Mouse (Mus musculus): ENCODE data around the gene Rcan1. TPM values are rescaled to one million over a fixed set of nuclear protein-coding genes. Genes with fewer than 3 reads are reported as not detected.

Gene Rcan1
- polyA plus RNA-seq, 1 experiment, result 25.9 TPM

DNA sequence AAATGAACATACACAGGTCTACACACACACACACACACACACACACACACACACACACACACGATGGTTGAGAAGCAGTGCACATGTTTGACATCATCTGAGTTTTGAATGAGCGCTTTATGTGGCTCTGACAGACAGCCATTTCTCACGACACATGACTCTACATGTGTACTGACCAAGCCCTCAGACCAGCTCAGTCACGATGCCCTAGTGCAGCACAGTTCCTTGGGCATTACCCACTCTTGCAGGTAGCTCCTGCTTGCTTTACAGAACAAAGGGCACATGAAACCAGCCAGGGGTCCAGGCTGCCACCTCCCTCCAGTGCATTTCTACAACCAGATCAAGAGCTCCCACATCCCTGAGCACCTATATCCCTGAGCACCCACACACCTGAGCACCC is 27.7 kb downstream of the Rcan1 start:
- H3K4me1 ChIP-seq (ENCODE audit: control insufficient read depth, insufficient read depth, low read length), result 0 out of 2 replicates have a peak, but pooled peaks cover 5% of the 10 kb centered on the region
- no peak overlapping the region for H3K4me3 ChIP-seq (ENCODE audit: insufficient read depth, low read length)
- no peak overlapping the region for H3K27ac ChIP-seq (ENCODE audit: insufficient read depth, low read length)
- TF ChIP-seq POLR2A (IDR thresholded peaks at IDR 0.05; ENCODE audit: low read depth, low read length), result no peak
- no peak for TF ChIP-seq CTCF (IDR thresholded peaks at IDR 0.05; ENCODE audit: borderline replicate concordance, insufficient read depth, low read length)

DNA sequence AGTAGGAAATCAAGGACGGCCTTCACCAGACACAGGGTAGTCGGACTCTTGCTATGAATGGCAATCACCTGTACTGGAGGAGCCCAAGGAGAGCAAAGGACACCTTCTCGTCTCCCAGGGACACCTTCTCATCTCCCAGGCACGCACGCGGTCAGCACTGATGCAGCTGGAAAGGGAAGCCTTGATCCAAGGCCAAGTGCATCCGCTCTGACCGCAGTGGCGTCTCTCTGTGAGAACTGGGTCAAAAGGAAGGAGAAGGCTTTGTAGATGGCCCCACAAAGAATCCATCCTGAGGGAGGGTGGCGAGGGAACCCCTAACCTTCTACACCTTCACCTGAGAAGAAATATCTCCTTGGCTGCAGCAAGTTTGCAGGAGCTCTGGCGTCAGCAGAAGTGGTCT is 28.5 kb downstream of the Rcan1 start:
- no peak overlapping the region for H3K27ac ChIP-seq (ENCODE audit: insufficient read depth, low read length)
- H3K4me3 ChIP-seq (ENCODE audit: insufficient read depth, low read length), result no peak overlapping the region
- no peak for TF ChIP-seq CTCF (IDR thresholded peaks at IDR 0.05; ENCODE audit: borderline replicate concordance, insufficient read depth, low read length)
- no peak for TF ChIP-seq POLR2A (IDR thresholded peaks at IDR 0.05; ENCODE audit: low read depth, low read length)
- H3K4me1 ChIP-seq (ENCODE audit: control insufficient read depth, insufficient read depth, low read length), result 0 out of 2 replicates have a peak, but pooled peaks cover 5% of the 10 kb centered on the region

DNA sequence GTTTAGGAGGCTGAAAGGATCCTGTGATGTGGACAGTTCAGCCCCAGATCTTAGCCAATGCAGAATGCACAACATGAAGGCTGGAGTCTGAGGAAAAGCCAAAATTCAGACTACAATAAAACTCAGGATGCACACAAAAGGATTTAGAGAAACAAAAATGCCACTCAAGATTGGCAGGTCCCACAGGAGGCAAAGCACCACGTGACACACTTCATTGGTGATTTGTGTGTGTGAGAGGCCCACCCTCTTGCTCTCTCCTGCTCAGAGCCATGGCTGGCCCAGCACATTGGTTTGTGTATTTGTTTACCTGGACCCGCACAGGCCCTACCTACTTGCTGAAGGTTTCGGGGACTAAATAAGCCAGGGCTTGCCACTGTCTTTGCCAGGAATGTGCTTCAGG is 29.5 kb downstream of the Rcan1 start:
- H3K4me1 ChIP-seq (ENCODE audit: control insufficient read depth, insufficient read depth, low read length), result 0 out of 2 replicates have a peak, but pooled peaks cover 5% of the 10 kb centered on the region
- H3K4me3 ChIP-seq (ENCODE audit: insufficient read depth, low read length), result no peak overlapping the region
- TF ChIP-seq POLR2A (IDR thresholded peaks at IDR 0.05; ENCODE audit: low read depth, low read length) (no peak), CTCF (IDR thresholded peaks at IDR 0.05; ENCODE audit: borderline replicate concordance, insufficient read depth, low read length) (no peak)
- H3K27ac ChIP-seq (ENCODE audit: insufficient read depth, low read length), result no peak overlapping the region

DNA sequence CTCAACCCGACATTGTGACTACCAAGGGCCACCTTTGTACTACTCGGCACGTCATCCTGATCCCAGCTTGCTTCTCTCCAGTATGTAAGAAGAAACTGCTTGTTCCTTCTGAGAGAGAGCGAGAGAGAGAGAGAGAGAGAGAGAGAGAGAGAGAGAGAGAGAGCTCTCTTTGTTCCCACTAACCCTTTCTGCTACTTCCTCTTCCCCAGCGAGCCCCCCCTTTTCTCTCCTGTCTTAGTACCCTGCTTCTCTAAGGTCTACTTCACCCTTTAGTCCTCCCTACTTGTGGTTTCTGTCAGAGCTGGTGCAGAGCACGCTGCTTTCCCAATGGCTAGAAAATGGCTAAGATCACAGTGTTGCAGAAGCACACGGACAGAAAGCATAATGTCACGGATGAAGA is 30.4 kb downstream of the Rcan1 start:
- no peak overlapping the region for H3K4me3 ChIP-seq (ENCODE audit: insufficient read depth, low read length)
- TF ChIP-seq CTCF (IDR thresholded peaks at IDR 0.05; ENCODE audit: borderline replicate concordance, insufficient read depth, low read length), result no peak
- TF ChIP-seq POLR2A (IDR thresholded peaks at IDR 0.05; ENCODE audit: low read depth, low read length), result no peak
- H3K27ac ChIP-seq (ENCODE audit: insufficient read depth, low read length), result 0 out of 2 replicates have a peak overlapping the region, but pooled peaks have one; percentile 6
- 0 out of 2 replicates have a peak, but pooled peaks cover 5% of the 10 kb centered on the region for H3K4me1 ChIP-seq (ENCODE audit: control insufficient read depth, insufficient read depth, low read length)

DNA sequence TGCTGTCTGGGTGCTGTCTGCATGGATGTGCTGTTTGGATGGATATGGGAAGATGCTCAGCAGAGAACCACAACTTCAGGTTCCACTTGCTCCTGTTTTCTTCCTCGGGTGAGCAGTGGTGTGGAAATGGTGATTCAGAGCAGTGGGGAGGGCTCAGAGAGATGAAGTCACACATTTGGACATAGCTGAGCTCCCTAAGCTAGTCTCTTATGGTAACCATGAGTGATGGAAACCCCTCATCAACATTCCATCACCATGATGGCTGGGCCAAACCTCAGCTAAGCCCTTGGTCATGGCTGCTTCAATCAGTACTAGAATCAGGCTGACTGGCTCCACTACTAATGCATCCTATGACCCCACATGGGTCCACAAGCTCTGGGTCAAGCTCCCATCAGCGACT is 30.9 kb downstream of the Rcan1 start:
- Histone ChIP-seq H3K27ac (ENCODE audit: insufficient read depth, low read length) (0 out of 2 replicates have a peak overlapping the region, but pooled peaks have one; percentile 6), H3K4me1 (ENCODE audit: control insufficient read depth, insufficient read depth, low read length) (0 out of 2 replicates have a peak, but pooled peaks cover 5% of the 10 kb centered on the region), H3K4me3 (ENCODE audit: insufficient read depth, low read length) (no peak overlapping the region)
- TF ChIP-seq CTCF (IDR thresholded peaks at IDR 0.05; ENCODE audit: borderline replicate concordance, insufficient read depth, low read length) (no peak), POLR2A (IDR thresholded peaks at IDR 0.05; ENCODE audit: low read depth, low read length) (no peak)

DNA sequence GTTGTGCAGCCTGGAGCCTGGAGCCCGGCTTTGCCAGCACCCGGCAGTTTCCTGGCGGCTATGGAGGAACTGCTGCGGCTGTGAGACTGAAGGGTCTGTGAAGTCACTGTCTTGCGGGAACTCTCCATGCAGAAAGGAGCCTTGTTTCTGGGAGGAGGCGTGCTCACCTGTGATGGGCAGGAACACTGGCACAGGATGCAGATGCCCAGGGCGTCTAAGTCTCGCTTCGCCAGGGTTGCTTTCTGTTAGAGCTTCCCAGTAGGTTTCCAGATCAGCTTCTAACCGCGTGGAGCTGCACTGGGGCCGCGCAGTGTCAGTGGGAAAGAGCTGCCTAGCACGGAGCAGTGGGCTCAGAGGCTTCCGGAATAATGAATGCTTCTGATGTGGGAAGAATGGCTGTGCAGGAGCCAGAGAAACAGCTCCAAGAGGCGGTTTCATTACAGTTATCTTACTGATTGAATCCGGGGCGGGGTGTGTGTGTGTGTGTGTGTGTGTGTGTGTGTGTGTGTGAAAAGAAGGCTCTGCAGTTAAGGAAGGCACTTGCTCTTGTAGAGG is 35.2 kb downstream of the Rcan1 start:
- TF ChIP-seq CTCF (IDR thresholded peaks at IDR 0.05; ENCODE audit: borderline replicate concordance, insufficient read depth, low read length) (no peak), POLR2A (IDR thresholded peaks at IDR 0.05; ENCODE audit: low read depth, low read length) (no peak)
- H3K4me3 ChIP-seq (ENCODE audit: insufficient read depth, low read length), result no peak overlapping the region
- no peak overlapping the region for H3K27ac ChIP-seq (ENCODE audit: insufficient read depth, low read length)
- H3K4me1 ChIP-seq (ENCODE audit: control insufficient read depth, insufficient read depth, low read length), result 0 out of 2 replicates have a peak, but pooled peaks cover 5% of the 10 kb centered on the region

DNA sequence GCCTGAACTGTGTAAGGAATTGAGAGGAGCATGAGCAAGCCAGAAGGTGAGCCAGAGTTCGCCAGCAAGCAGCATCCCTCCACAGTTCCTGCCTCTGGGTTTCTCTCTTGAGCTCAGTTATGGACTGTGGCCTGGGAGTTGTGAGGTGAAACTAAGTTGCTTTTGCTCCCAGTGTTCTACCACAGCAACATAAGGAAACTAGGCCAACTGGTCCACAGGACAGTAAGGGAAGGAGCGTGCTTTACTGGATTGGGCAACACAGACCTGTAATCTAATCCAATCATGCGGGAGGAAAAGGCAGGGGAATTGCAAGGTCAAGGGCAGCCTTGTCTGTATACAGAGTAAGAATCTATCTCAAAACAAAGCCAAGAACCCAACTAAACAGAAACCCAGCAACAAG is 37.5 kb downstream of the Rcan1 start:
- Histone ChIP-seq H3K4me1 (ENCODE audit: control insufficient read depth, insufficient read depth, low read length) (peaks cover 4% of the 10 kb centered on the region; the same call in 1 of the 2 replicates), H3K4me3 (ENCODE audit: insufficient read depth, low read length) (no peak overlapping the region), H3K27ac (ENCODE audit: insufficient read depth, low read length) (no peak overlapping the region)
- TF ChIP-seq POLR2A (IDR thresholded peaks at IDR 0.05; ENCODE audit: low read depth, low read length) (no peak), CTCF (IDR thresholded peaks at IDR 0.05; ENCODE audit: borderline replicate concordance, insufficient read depth, low read length) (no peak)

DNA sequence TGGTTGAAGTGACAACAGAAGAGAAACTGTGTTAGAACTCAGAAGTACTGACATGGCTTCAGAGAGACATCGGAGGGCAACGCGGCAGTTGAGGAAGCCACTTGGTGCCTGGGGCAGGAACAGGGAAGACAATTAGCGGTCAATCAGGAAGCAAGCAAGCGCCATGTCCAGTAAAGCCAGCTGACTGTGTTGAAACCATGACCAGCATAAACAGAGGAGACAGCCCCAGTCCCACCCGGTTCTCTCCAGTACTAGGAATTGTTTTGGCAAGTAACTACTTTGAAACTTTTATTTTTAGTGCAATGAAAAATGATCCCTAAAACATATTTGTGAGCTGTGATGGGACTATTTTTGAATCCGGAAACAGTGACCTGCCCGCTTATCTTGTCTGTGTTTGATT is 39.9 kb downstream of the Rcan1 start:
- no peak overlapping the region for H3K27ac ChIP-seq (ENCODE audit: insufficient read depth, low read length)
- TF ChIP-seq POLR2A (IDR thresholded peaks at IDR 0.05; ENCODE audit: low read depth, low read length), result no peak
- TF ChIP-seq CTCF (IDR thresholded peaks at IDR 0.05; ENCODE audit: borderline replicate concordance, insufficient read depth, low read length), result no peak
- H3K4me1 ChIP-seq (ENCODE audit: control insufficient read depth, insufficient read depth, low read length), result peaks cover 11% of the 10 kb centered on the region; the same call in 1 of the 2 replicates
- no peak overlapping the region for H3K4me3 ChIP-seq (ENCODE audit: insufficient read depth, low read length)

DNA sequence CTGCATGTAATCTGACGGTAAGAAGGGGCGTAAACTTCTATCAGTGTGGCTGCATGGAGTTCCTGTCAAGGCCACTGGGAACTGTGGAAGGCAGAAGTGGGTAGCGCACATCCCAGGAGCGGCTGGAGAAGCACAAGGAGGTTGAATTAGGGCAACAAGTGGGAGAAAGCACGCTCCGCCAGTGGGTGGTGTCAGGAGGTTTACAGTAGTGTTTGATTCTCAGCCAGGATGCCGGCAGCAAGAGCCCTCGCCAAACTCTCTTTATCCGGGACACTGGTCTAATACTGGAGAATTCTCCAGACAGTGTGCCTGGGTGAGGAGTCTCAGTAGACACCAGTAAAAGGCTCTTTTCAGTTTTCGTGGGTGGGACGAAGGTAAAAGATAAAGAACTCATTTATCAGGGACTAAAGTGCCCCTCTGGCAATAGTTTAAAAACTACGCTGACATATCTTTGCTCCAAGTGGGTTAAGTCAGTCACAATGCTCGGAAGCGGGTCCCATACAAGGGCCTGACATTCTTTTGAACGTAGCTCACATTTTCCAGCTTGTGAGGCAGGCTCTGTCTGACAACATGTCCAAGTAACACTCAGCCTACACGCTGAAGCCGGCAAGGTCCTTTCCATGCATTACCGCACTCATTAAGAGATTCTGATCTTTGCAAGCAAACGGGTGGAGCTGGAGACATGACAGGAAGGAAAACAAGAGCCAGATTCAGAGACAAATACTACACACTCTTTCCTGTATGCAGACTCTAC is 42.3 kb downstream of the Rcan1 start:
- Histone ChIP-seq H3K4me1 (ENCODE audit: control insufficient read depth, insufficient read depth, low read length) (peaks cover 20% of the 10 kb centered on the region; the same call in 1 of the 2 replicates), H3K4me3 (ENCODE audit: insufficient read depth, low read length) (no peak overlapping the region), H3K27ac (ENCODE audit: insufficient read depth, low read length) (peak overlapping the region; percentile 46)
- TF ChIP-seq CTCF (IDR thresholded peaks at IDR 0.05; ENCODE audit: borderline replicate concordance, insufficient read depth, low read length) (no peak), POLR2A (IDR thresholded peaks at IDR 0.05; ENCODE audit: low read depth, low read length) (no peak)

DNA sequence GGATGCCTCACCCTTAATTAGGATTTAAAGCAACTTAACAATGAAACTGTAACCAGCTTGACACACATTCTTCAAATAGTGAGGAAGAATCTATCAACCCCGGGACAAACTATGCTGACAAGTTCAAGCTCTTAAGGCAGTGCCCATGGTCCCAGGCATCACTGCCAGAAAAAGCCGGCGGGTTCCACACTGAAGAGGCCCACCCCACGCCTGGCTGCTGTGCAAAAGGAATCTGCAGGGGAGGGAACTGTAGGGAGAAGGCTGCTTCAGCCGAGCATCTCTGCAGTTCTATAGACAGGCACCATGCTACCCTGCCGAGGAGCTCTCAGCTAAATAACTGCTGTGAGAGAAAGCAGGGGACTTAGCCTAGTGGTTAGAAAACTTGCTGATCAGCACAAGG is 44.0 kb downstream of the Rcan1 start:
- no peak for TF ChIP-seq POLR2A (IDR thresholded peaks at IDR 0.05; ENCODE audit: low read depth, low read length)
- no peak for TF ChIP-seq CTCF (IDR thresholded peaks at IDR 0.05; ENCODE audit: borderline replicate concordance, insufficient read depth, low read length)
- Histone ChIP-seq H3K4me3 (ENCODE audit: insufficient read depth, low read length) (no peak overlapping the region), H3K4me1 (ENCODE audit: control insufficient read depth, insufficient read depth, low read length) (peaks cover 23% of the 10 kb centered on the region; the same call in 1 of the 2 replicates), H3K27ac (ENCODE audit: insufficient read depth, low read length) (no peak overlapping the region)
